Mouse (Mus musculus) small intestine, adult 2 months (tissue): ENCODE data around the gene Ier5.

Experiments
- CTCF ChIP-seq: fragments of 200-500 bp; IDR thresholded peaks from 2 replicates; pipeline ENCODE4 v1.5.1; 2012; ENCODE audit warnings: low read depth, mild to moderate bottlenecking, control low read depth, inconsistent platforms, low read length, moderate library complexity, mixed read lengths; ENCODE audit not compliant: insufficient replicate concordance, insufficient read length; ENCODE audit errors: extremely low read depth
- POLR2A ChIP-seq: fragments of 200-500 bp; IDR thresholded peaks from 2 replicates; pipeline ENCODE4 v1.6.1; 2012; ENCODE audit warnings: low read depth, mild to moderate bottlenecking, control low read depth, inconsistent platforms, low read length, moderate library complexity

- TF ChIP-seq POLR2A: no peak
- no peak for TF ChIP-seq CTCF
Observed at GRCm38 (mm10) chr1:155102631-155103030, 3.2 kb upstream of the Ier5 start.
